13 mouse cellular contexts compared by ENCODE assay signal in genomic region chr12:100211453-100212185, GRCm38 (mm10). TPM values are rescaled to one million over a fixed set of nuclear protein-coding genes. Genes with fewer than 3 reads are reported as not detected.
DNase-seq lines count a peak whose midpoint lies in the region; ATAC-seq and TF ChIP-seq lines count a peak whose summit lies in the region.
"Had no signal": no experiment of that assay in that cellular context is flagged by ENCODE, and none has a peak within 500 bp of the region (broad histone marks: within the 10 kb centered on the region; RNA-seq: fewer than 3 reads in every experiment).

No protein-coding gene starts in this region.

- H3K27me3 ChIP-seq in forebrain, embryonic 13.5 days, result no peaks in the 10 kb centered on the region
- H3K27me3 ChIP-seq in forebrain, embryonic 15.5 days, result no peaks in the 10 kb centered on the region
- no peaks in the 10 kb centered on the region for H3K27me3 ChIP-seq in limb, embryonic 15.5 days
- no peaks in the 10 kb centered on the region for H3K27me3 ChIP-seq in limb, embryonic 10.5 days (ENCODE audit: low read depth, poor library complexity, severe bottlenecking)
- H3K27me3 ChIP-seq in spleen, adult 2 months (ENCODE audit: control insufficient read depth, insufficient read depth, low read length), result no peaks in the 10 kb centered on the region
- H3K27me3 ChIP-seq in stomach, postnatal 0 days (ENCODE audit: control insufficient read depth, insufficient read depth, low read length), result no peaks in the 10 kb centered on the region
- H3K27me3 ChIP-seq: embryonic facial prominence, embryonic 12.5 days had no signal

- H3K36me3 ChIP-seq in forebrain, embryonic 13.5 days (ENCODE audit: poor library complexity, severe bottlenecking), result peaks cover 44% of the 10 kb centered on the region
- peaks cover 30% of the 10 kb centered on the region for H3K36me3 ChIP-seq in forebrain, embryonic 15.5 days
- peaks cover 33% of the 10 kb centered on the region for H3K36me3 ChIP-seq in limb, embryonic 15.5 days
- peaks cover 37% of the 10 kb centered on the region for H3K36me3 ChIP-seq in limb, embryonic 10.5 days
- peaks cover 14% of the 10 kb centered on the region for H3K36me3 ChIP-seq in spleen, adult 2 months (ENCODE audit: control insufficient read depth, insufficient read depth, low read length)
- peaks cover 3% of the 10 kb centered on the region; the same call in 1 of the 2 replicates for H3K36me3 ChIP-seq in stomach, postnatal 0 days (ENCODE audit: control insufficient read depth, insufficient read depth, low read length)

- H3K9me3 ChIP-seq in forebrain, embryonic 13.5 days (replicated peaks), result no peaks in the 10 kb centered on the region
- 0 out of 2 replicates have a peak, but pooled peaks cover 4% of the 10 kb centered on the region for H3K9me3 ChIP-seq in forebrain, embryonic 15.5 days
- no peaks in the 10 kb centered on the region for H3K9me3 ChIP-seq in limb, embryonic 15.5 days
- no peaks in the 10 kb centered on the region; the same call in 1 of the 2 replicates for H3K9me3 ChIP-seq in limb, embryonic 10.5 days (replicated peaks)
- 0 out of 2 replicates have a peak, but pooled peaks cover 5% of the 10 kb centered on the region for H3K9me3 ChIP-seq in stomach, postnatal 0 days (ENCODE audit: control insufficient read depth, low read length)
- H3K9me3 ChIP-seq: embryonic facial prominence, embryonic 12.5 days had no signal

- H3K27ac ChIP-seq in forebrain, embryonic 13.5 days, result 0 out of 2 replicates have a peak overlapping the region, but pooled peaks have one; percentile 7
- no peak overlapping the region for H3K27ac ChIP-seq in forebrain, embryonic 15.5 days (replicated peaks)
- peak overlapping the region; percentile 59 for H3K27ac ChIP-seq in limb, embryonic 15.5 days
- no peak overlapping the region for H3K27ac ChIP-seq in limb, embryonic 10.5 days
- H3K27ac ChIP-seq in spleen, adult 2 months (ENCODE audit: insufficient read depth, low read length), result peak overlapping the region; percentile 33; the same call in 1 of the 2 replicates
- peak overlapping the region; percentile 10; the same call in 1 of the 2 replicates for H3K27ac ChIP-seq in stomach, postnatal 0 days (replicated peaks)
- H3K27ac ChIP-seq: liver, embryonic 14.5 days had no signal

- TF ChIP-seq EP300 in stomach, postnatal 0 days (optimal IDR thresholded peaks at IDR 0.05), result no peak

- H3K4me2 ChIP-seq in forebrain, embryonic 13.5 days, result no peak overlapping the region
- H3K4me2 ChIP-seq in forebrain, embryonic 15.5 days (replicated peaks), result no peak overlapping the region
- no peak overlapping the region for H3K4me2 ChIP-seq in limb, embryonic 15.5 days
- H3K4me2 ChIP-seq in stomach, postnatal 0 days (replicated peaks; ENCODE audit: low read depth), result no peak overlapping the region
- H3K4me2 ChIP-seq: embryonic facial prominence, embryonic 12.5 days had no signal

- no peak for DNase-seq in limb, embryonic 10.5 days (ENCODE audit: low spot score)
- no peak for DNase-seq in spleen, adult 2 months (ENCODE audit: low read depth in 1 of 2, low spot score in 2 of 2)
- DNase-seq in spleen, postnatal 14 days (ENCODE audit: low spot score in 2 of 2), result no peak
- DNase-seq in stomach, postnatal 0 days (ENCODE audit: low spot score), result no peak
- DNase-seq in ovary, adult 18-20 months (ENCODE audit: low spot score), result no peak
- DNase-seq: kidney, adult 18-20 months; right cerebral cortex, postnatal 14 days; thymus, postnatal 36 days had no signal

- no peak for ATAC-seq in forebrain, embryonic 13.5 days
- no peak for ATAC-seq in forebrain, embryonic 15.5 days (replicated peaks)
- ATAC-seq in limb, embryonic 15.5 days (ENCODE audit: insufficient number of reproducible peaks, low FRiP score, low TSS enrichment, low read depth), result no peak
- ATAC-seq in stomach, postnatal 0 days (ENCODE audit: low FRiP score, low TSS enrichment), result peak; percentile 18; the same call in 1 of the 2 replicates

- TF ChIP-seq POLR2A in spleen, adult 2 months (IDR thresholded peaks at IDR 0.05; ENCODE audit: low read depth, low read length), result no peak

- no peak overlapping the region for H3K4me3 ChIP-seq in forebrain, embryonic 13.5 days
- H3K4me3 ChIP-seq in forebrain, embryonic 15.5 days, result no peak overlapping the region
- H3K4me3 ChIP-seq in limb, embryonic 15.5 days, result no peak overlapping the region
- no peak overlapping the region for H3K4me3 ChIP-seq in limb, embryonic 10.5 days
- no peak overlapping the region for H3K4me3 ChIP-seq in spleen, adult 2 months (ENCODE audit: extremely low read depth, insufficient read depth, insufficient read length)
- no peak overlapping the region for H3K4me3 ChIP-seq in stomach, postnatal 0 days (ENCODE audit: low read depth, low read length)
- H3K4me3 ChIP-seq: embryonic facial prominence, embryonic 12.5 days had no signal

- no peak overlapping the region for H3K9ac ChIP-seq in forebrain, embryonic 13.5 days
- no peak overlapping the region for H3K9ac ChIP-seq in forebrain, embryonic 15.5 days (replicated peaks)
- no peak overlapping the region for H3K9ac ChIP-seq in limb, embryonic 15.5 days
- no peak overlapping the region for H3K9ac ChIP-seq in stomach, postnatal 0 days (ENCODE audit: low read length)
- H3K9ac ChIP-seq: embryonic facial prominence, embryonic 12.5 days; liver, embryonic 14.5 days had no signal

- H3K4me1 ChIP-seq in forebrain, embryonic 13.5 days, result peaks cover 16% of the 10 kb centered on the region
- H3K4me1 ChIP-seq in forebrain, embryonic 15.5 days, result peaks cover 14% of the 10 kb centered on the region
- H3K4me1 ChIP-seq in limb, embryonic 15.5 days, result peaks cover 13% of the 10 kb centered on the region
- no peaks in the 10 kb centered on the region for H3K4me1 ChIP-seq in limb, embryonic 10.5 days
- H3K4me1 ChIP-seq in spleen, adult 2 months (ENCODE audit: control insufficient read depth, insufficient read depth, insufficient read length), result peaks cover 22% of the 10 kb centered on the region; the same call in 1 of the 2 replicates
- H3K4me1 ChIP-seq in stomach, postnatal 0 days (replicated peaks; ENCODE audit: control insufficient read depth, insufficient read depth), result no peaks in the 10 kb centered on the region; the same call in 1 of the 2 replicates

- WGBS in forebrain, embryonic 13.5 days, result 92% methylated on average over 5 of the region's 5 CpGs
- 92% methylated on average over 5 of the region's 5 CpGs for WGBS in forebrain, embryonic 15.5 days
- WGBS in limb, embryonic 15.5 days, result 79% methylated on average over 5 of the region's 5 CpGs
- 87% methylated on average over 5 of the region's 5 CpGs for WGBS in limb, embryonic 10.5 days
- WGBS in spleen, adult 2 months, result 62% methylated on average over 5 of the region's 5 CpGs
- WGBS in stomach, postnatal 0 days, result 68% methylated on average over 5 of the region's 5 CpGs

- TF ChIP-seq CTCF in spleen, adult 2 months (IDR thresholded peaks at IDR 0.05; ENCODE audit: extremely low read depth, insufficient read depth, insufficient read length, insufficient replicate concordance), result no peak
- TF ChIP-seq CTCF in stomach, postnatal 0 days (IDR thresholded peaks at IDR 0.05; ENCODE audit: low read depth), result no peak

RNA-seq across cellular contexts. Expression of gene Calm1, which starts 12.4 kb away (rescaled TPM):
- 1,816 and 2,096 TPM in 2 replicates for polyA plus RNA-seq in forebrain, embryonic 13.5 days (2015; fragmentation: Nextera tagmentation; extraction: Ambion mirVana)
- polyA plus RNA-seq in forebrain, embryonic 15.5 days (2015; fragmentation: Nextera tagmentation; extraction: Ambion mirVana), result 2,112 and 2,174 TPM in 2 replicates
- 1,371 and 1,465 TPM in 2 replicates for polyA plus RNA-seq in limb, embryonic 15.5 days (2015; fragmentation: Nextera tagmentation; extraction: Ambion mirVana)
- polyA plus RNA-seq in limb, embryonic 10.5 days (2016; fragmentation: Nextera tagmentation; extraction: Ambion mirVana), result 1,121 and 1,290 TPM in 2 replicates
- polyA plus RNA-seq in spleen, adult 2 months (2012; rRNA removed), result 173 and 334 TPM in 2 replicates
- polyA plus RNA-seq in stomach, postnatal 0 days (2015; fragmentation: Nextera tagmentation; extraction: Ambion mirVana), result 1,956 and 2,116 TPM in 2 replicates

RNA-seq across cellular contexts. Expression of gene Nrde2, which starts 52.2 kb away (rescaled TPM):
- polyA plus RNA-seq in forebrain, embryonic 13.5 days (2015; fragmentation: Nextera tagmentation; extraction: Ambion mirVana), result 14.6 and 15.7 TPM in 2 replicates
- 16.5 and 16.6 TPM in 2 replicates for polyA plus RNA-seq in forebrain, embryonic 15.5 days (2015; fragmentation: Nextera tagmentation; extraction: Ambion mirVana)
- 11.7 and 12.8 TPM in 2 replicates for polyA plus RNA-seq in limb, embryonic 15.5 days (2015; fragmentation: Nextera tagmentation; extraction: Ambion mirVana)
- 15.5 and 16.3 TPM in 2 replicates for polyA plus RNA-seq in limb, embryonic 10.5 days (2016; fragmentation: Nextera tagmentation; extraction: Ambion mirVana)
- 7.6 and 8.2 TPM in 2 replicates for polyA plus RNA-seq in spleen, adult 2 months (2012; rRNA removed)
- polyA plus RNA-seq in stomach, postnatal 0 days (2015; fragmentation: Nextera tagmentation; extraction: Ambion mirVana), result 5.9 and 6.9 TPM in 2 replicates

Comparison
In these comparisons a context has a peak if more than half of its experiments do, and no peak if none do; other contexts are left out.
1. H3K27ac ChIP-seq: peak in forebrain, embryonic 13.5 days (single experiment), limb, embryonic 15.5 days (single experiment), spleen, adult 2 months (single experiment) and stomach, postnatal 0 days (single experiment); none in forebrain, embryonic 15.5 days (single experiment) and limb, embryonic 10.5 days (single experiment).